Mouse (Mus musculus) gastrocnemius, postnatal 36 days (tissue): ENCODE results near the gene Slc36a2. TPM values are rescaled to one million over a fixed set of nuclear protein-coding genes. Genes with fewer than 3 reads are reported as not detected.

ENCODE experiments used
- total RNA-seq, 2 experiments: library from RNA; stranded (reverse); gene quantifications; 2 replicates each; pipeline ENCODE4 v1.2.3; 2021

Slc36a2 gene
- total RNA-seq, 2 experiments from 2014 or later = 0.59 to 1.5 TPM

Other genes with a start within 250 kb of the Slc36a2 start
- 10 to 100 TPM; 29.7 to 32.3 TPM for gene Tnip1, start 222.2 kb downstream of the Slc36a2 start, total RNA-seq
- 100 to 1,000 TPM; 168 to 176 TPM for gene Anxa6, start 151.6 kb downstream of the Slc36a2 start, total RNA-seq
- 1 to 10 TPM; 3.5 to 4.9 TPM for gene Ccdc69, start 106.9 kb downstream of the Slc36a2 start, total RNA-seq
- 1 to 10 TPM; 7.0 to 7.2 TPM for gene Gm2a, start 87.0 kb downstream of the Slc36a2 start, total RNA-seq
- gene Slc36a3, start 33.4 kb downstream of the Slc36a2 start, total RNA-seq = not detected
- 1 to 10 TPM; 5.5 to 5.7 TPM for gene Slc36a1, start 19.3 kb upstream of the Slc36a2 start, total RNA-seq
- under 1 TPM in 1 of 2 experiments, not detected in 1; 0.05 TPM for gene Fat2, start 151.5 kb upstream of the Slc36a2 start, total RNA-seq
- 100 to 1,000 TPM; 572 to 675 TPM for gene Sparc, start 238.1 kb upstream of the Slc36a2 start, total RNA-seq